Mouse (Mus musculus): ENCODE data around the gene Nfat5.
A peak's percentile ranks its signal among the peaks of the same experiment; 100 is the strongest.

Gene Nfat5

GRCm38 (mm10) chr8:107292928-107293601 is at the start of gene Nfat5:
TSS of gene Nfat5 (plus strand) at chr8:107293470.
- peak; percentile 68; the same call in 1 of the 2 replicates for TF ChIP-seq GATA4 (IDR thresholded peaks at IDR 0.05; ENCODE audit: insufficient replicate concordance, low read length)

DNA sequence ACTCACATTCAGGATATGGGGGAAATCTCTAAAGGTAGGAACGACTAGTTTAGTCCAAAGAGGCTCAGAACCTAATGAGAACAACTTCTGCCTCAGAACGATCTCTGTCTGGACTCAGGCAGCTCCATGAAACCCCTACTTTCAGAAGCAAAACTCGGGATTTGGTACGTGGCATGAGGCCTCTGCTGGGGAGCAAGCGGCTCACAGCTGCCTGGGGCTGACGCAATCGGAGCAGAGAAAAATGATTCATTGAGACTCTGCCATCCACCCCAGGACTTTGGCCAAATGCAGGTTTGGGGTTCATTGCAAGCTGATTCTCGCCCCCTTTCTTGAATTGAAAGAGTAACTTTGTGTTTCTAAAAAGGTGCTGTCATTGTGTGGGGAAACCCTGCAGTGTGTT is 49.1 kb upstream of the Nfat5 start:
- no peak for TF ChIP-seq GATA4 (IDR thresholded peaks at IDR 0.05; ENCODE audit: insufficient replicate concordance, low read length)

- TF ChIP-seq GATA4 (IDR thresholded peaks at IDR 0.05; ENCODE audit: insufficient replicate concordance, low read length): no peak
These were observed 44.8 kb upstream of the Nfat5 start for GRCm38 (mm10) chr8:107248456-107248855.

GRCm38 (mm10) chr8:107251481-107252104 is 41.7 kb upstream of the Nfat5 start:
- TF ChIP-seq GATA4 (IDR thresholded peaks at IDR 0.05; ENCODE audit: insufficient replicate concordance, low read length): no peak

- no peak for TF ChIP-seq GATA4 (IDR thresholded peaks at IDR 0.05; ENCODE audit: insufficient replicate concordance, low read length)
These were observed 40.1 kb upstream of the Nfat5 start for GRCm38 (mm10) chr8:107253121-107253520.

DNA sequence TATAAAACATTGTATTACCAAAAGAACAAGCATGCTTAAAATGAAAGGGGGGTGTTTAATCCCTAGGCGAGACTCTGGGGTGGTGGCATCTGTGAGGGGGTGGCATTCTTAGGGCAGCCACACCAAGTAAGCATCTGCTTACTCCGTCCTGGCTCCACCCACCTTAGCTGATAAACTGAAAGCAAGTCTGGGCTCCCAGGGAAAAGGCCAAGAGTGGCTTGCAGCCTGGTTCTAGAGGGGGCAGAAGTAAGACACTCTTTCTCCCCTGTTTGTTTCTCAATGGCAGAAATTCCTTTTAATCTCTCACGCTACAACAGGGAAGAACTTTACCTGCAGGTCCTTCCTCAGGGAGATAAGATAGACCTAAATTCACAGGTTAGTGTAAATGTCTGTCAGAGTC is 38.9 kb upstream of the Nfat5 start:
- TF ChIP-seq GATA4 (IDR thresholded peaks at IDR 0.05; ENCODE audit: insufficient replicate concordance, low read length): no peak

DNA sequence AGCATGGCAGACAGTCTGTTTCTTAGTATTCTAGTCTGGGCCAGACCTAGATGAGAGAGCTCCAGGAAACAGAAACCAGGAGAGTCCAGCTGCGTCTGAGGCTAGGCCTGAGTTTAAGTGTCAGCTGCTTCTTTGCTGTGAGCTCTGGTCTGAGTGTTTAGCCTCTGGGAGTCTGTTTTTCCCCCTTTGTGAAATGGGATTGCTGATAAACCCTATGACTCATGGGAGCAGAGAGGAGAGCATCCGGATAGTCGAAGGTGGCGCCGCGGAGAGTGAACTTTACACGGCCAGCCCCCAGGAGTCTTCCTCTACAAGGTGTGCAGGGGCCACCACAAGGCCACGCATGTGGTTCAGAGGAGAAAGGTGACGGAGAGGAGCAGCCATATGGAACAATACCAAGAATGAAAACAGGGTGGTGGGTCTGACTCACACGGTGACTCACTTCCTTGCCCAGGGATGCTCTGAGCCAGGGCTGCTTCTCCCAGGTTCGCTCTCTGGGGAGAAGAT is 38.3 kb upstream of the Nfat5 start:
- TF ChIP-seq GATA4 (IDR thresholded peaks at IDR 0.05; ENCODE audit: insufficient replicate concordance, low read length): no peak

DNA sequence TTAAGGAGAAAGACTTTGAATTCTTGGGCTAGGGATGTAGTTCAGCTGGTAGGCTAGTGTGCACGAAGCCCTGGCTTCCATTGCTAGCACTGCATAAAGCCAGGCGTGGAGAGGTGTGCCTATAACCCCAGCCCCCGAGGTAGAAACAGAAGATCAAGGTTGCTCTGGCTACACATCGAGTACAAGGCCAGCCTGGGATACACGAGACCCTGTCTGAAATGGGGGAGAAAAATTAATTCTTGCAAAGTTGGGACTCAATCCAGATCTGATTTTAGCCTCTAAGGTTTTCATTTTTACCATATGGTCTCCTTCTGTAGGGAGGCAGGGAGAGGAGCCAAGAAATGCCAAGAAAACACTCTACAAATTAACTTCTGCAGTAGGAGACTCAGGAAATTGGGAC is 36.0 kb upstream of the Nfat5 start:
- TF ChIP-seq GATA4 (IDR thresholded peaks at IDR 0.05; ENCODE audit: insufficient replicate concordance, low read length): no peak

DNA sequence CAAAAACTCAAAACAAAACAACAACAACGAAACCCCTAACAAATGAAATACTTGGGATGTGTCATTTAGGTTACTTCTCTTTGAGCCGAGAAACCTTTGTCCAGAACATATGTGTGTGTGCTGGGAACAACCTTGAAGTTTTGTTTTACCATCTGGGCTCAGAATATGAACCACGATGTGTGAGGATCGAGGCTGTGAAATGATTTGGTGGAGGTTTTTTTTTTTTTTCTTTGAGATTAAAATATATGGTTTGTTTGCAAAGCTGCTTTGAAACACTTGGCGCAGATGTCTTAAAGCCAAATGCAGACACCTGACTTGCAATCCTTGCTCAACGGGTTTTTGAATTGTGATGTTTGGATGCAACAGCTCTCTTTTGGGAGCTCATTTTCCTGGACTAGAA is 33.1 kb upstream of the Nfat5 start:
- no peak for TF ChIP-seq GATA4 (IDR thresholded peaks at IDR 0.05; ENCODE audit: insufficient replicate concordance, low read length)

GRCm38 (mm10) chr8:107261172-107261571 is 32.1 kb upstream of the Nfat5 start:
- no peak for TF ChIP-seq GATA4 (IDR thresholded peaks at IDR 0.05; ENCODE audit: insufficient replicate concordance, low read length)

GRCm38 (mm10) chr8:107262046-107262705 is 31.1 kb upstream of the Nfat5 start:
- no peak for TF ChIP-seq GATA4 (IDR thresholded peaks at IDR 0.05; ENCODE audit: insufficient replicate concordance, low read length)

- no peak for TF ChIP-seq GATA4 (IDR thresholded peaks at IDR 0.05; ENCODE audit: insufficient replicate concordance, low read length)
These were observed 27.5 kb upstream of the Nfat5 start for GRCm38 (mm10) chr8:107265811-107266210.

- TF ChIP-seq GATA4 (IDR thresholded peaks at IDR 0.05; ENCODE audit: insufficient replicate concordance, low read length): no peak
These were observed 24.8 kb upstream of the Nfat5 start for GRCm38 (mm10) chr8:107268501-107268900.

DNA sequence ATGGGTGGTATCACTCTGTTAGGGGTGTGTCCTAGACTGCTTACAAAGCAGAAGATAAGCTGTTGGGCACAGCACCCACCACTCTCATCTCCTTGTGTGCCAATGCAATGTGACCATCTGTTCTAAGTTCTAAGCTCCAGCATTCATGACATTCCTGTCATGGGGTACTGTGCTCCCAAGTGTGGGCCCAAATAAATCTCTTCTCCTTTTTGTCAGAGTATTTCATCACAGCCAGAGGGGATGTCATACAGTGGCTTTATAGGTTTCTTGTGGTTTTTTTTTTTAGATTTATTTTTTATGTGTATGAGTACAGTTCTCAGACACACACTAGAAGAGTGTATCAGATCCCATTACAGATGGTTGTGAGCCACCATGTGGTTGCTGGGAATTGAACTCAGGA is 24.1 kb upstream of the Nfat5 start:
- TF ChIP-seq GATA4 (IDR thresholded peaks at IDR 0.05; ENCODE audit: insufficient replicate concordance, low read length): no peak

GRCm38 (mm10) chr8:107269617-107270139 is 23.6 kb upstream of the Nfat5 start:
- no peak for TF ChIP-seq GATA4 (IDR thresholded peaks at IDR 0.05; ENCODE audit: insufficient replicate concordance, low read length)

GRCm38 (mm10) chr8:107270287-107270686 is 23.0 kb upstream of the Nfat5 start:
- no peak for TF ChIP-seq GATA4 (IDR thresholded peaks at IDR 0.05; ENCODE audit: insufficient replicate concordance, low read length)
